ENCODE assay signal across 8 mouse cellular contexts in the genomic region with DNA sequence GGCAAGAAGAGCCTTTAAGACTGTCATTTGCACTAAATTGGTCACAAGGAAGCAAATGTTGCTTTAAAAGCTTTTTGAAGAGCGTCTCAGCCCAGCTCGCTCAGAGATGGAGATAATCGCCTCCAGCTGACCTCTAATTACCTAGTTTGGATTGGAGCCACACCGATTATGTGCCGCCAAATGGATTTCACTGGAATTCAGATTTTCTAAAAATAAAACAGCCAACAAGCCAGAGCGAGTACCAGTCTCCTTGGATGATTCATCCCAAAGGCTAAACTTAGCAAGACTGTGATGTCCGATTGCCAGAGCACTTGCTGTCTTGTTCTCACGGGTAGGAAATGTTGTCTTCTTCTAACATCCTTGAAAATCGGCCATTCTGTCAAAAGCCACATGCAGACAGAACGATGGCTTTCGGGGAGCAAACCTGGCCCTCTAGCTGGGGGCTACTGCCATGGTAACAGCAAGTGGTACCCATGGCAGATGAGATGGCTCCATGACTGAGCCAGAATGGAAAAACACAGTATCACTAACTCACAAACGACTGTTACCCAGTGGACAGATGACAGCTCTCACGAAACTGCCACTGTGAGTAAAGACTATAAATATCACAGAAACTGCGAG.
DNase-seq lines count a peak whose midpoint lies in the region; TF ChIP-seq lines count a peak whose summit lies in the region.

No protein-coding gene starts in this region.

- no peak for TF ChIP-seq CTCF in brain, embryonic 14.5 days (IDR thresholded peaks at IDR 0.05; ENCODE audit: borderline replicate concordance, extremely low read depth, insufficient read depth, insufficient read length)
- no peak for TF ChIP-seq CTCF in thymus, adult 2 months (IDR thresholded peaks at IDR 0.05; ENCODE audit: borderline replicate concordance, control insufficient read depth, extremely low read depth, insufficient read depth, low read length, poor library complexity)

- H3K27me3 ChIP-seq in thymus, adult 2 months (ENCODE audit: control insufficient read depth, insufficient read depth, low read length) = no peaks in the 10 kb centered on the region

- no peak overlapping the region for H3K4me3 ChIP-seq in thymus, adult 2 months (ENCODE audit: control insufficient read depth, insufficient read depth, low read length)

- TF ChIP-seq POLR2A in brain, embryonic 14.5 days (IDR thresholded peaks at IDR 0.05; ENCODE audit: borderline replicate concordance, extremely low read depth, insufficient read depth, insufficient read length, poor library complexity, severe bottlenecking) = no peak
- TF ChIP-seq POLR2A in thymus, adult 2 months (IDR thresholded peaks at IDR 0.05; ENCODE audit: control insufficient read depth, extremely low read depth, insufficient read depth, low read length, poor library complexity) = no peak

- 88% methylated on average over 14 of the region's 14 CpGs for WGBS in thymus, adult 2 months

- peak; percentile 74 for DNase-seq in MN1 (ENCODE audit: low spot score)
- DNase-seq in brain, embryonic 14.5 days (ENCODE audit: low read depth) = peak; percentile 62
- DNase-seq in frontal cortex, postnatal 25 days (ENCODE audit: low spot score in 2 of 2) = peak; percentile 18 to 20
- DNase-seq in layer of hippocampus, adult 11-12 months (ENCODE audit: low spot score) = peak; percentile 37
- DNase-seq in right cerebral cortex, postnatal 36 days (ENCODE audit: low spot score in 2 of 2) = peak; percentile 49 to 72
- DNase-seq in testis, postnatal 14 days (ENCODE audit: low spot score) = no peak
- DNase-seq in thymus, adult 2 months = no peak
- DNase-seq in spleen, adult 18-20 months = no peak

- H3K27ac ChIP-seq in thymus, adult 2 months (ENCODE audit: control insufficient read depth, insufficient read depth, low read length) = no peak overlapping the region

- no peaks in the 10 kb centered on the region for H3K4me1 ChIP-seq in thymus, adult 2 months (replicated peaks; ENCODE audit: control insufficient read depth, insufficient read depth, low read length)

- no peaks in the 10 kb centered on the region for H3K36me3 ChIP-seq in thymus, adult 2 months (ENCODE audit: control insufficient read depth, insufficient read depth, low read length)

Comparison
In these comparisons a context has a peak if more than half of its experiments do, and no peak if none do; other contexts are left out.
1. DNase-seq: peak in MN1 (single experiment), brain, embryonic 14.5 days (single experiment), frontal cortex, postnatal 25 days (2 of 2), layer of hippocampus, adult 11-12 months (single experiment) and right cerebral cortex, postnatal 36 days (2 of 2); none in testis, postnatal 14 days (single experiment), thymus, adult 2 months (single experiment) and spleen, adult 18-20 months (0 of 2).